Mouse (Mus musculus): ENCODE data around the gene Sox10. TPM values are rescaled to one million over a fixed set of nuclear protein-coding genes. Genes with fewer than 3 reads are reported as not detected.

Sox10 gene
- total and polyA plus RNA-seq, 2 experiments, result not detected

DNA sequence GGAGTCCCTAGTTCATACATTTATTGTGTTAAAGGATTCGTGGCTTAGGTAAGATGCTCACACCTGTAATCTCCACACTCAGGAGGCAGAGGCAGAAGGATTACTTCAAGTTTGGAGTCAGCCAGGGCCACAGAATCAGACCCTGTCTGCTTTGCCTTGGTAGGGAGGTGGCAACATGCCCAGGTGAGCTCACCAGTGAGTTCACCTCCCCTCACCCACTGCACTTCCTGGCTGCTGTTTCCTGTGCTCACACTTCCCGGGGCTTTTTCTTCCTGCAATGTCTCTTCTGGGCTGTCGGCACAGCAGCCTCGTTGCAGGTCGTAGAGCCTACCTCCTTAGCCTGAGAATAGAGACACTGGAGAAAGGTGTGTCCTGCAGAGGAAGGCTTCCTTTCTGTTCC, 49.8 kb downstream of the Sox10 start:
- peaks cover 9% of the 10 kb centered on the region; the same call in 1 of the 2 replicates for H3K36me3 ChIP-seq (ENCODE audit: control insufficient read depth, insufficient read depth, low read length)
- peaks cover 7% of the 10 kb centered on the region for H3K4me1 ChIP-seq (ENCODE audit: control insufficient read depth, insufficient read depth, low read length)
- H3K27ac ChIP-seq (replicated peaks; ENCODE audit: insufficient read depth, low read depth, low read length), result no peak overlapping the region
- no peak overlapping the region for H3K9ac ChIP-seq (ENCODE audit: low read depth, low read length)
- peaks cover 17% of the 10 kb centered on the region for H3K79me2 ChIP-seq (ENCODE audit: control insufficient read depth, insufficient read depth, low read length)
- TF ChIP-seq CTCF (IDR thresholded peaks at IDR 0.05; ENCODE audit: low read depth, low read length) (no peak), POLR2A (IDR thresholded peaks at IDR 0.05; ENCODE audit: extremely low read depth, insufficient read depth, low read length) (no peak)
- no peak for DNase-seq (ENCODE audit: extremely low read depth, low read depth, low spot score)
- no peak overlapping the region for H3K4me3 ChIP-seq (ENCODE audit: insufficient read depth, low read depth, low read length)
- H3K27me3 ChIP-seq (ENCODE audit: control insufficient read depth, insufficient read depth, low read length), result no peaks in the 10 kb centered on the region
- WGBS, result 71% methylated on average over 5 of the region's 5 CpGs

DNA sequence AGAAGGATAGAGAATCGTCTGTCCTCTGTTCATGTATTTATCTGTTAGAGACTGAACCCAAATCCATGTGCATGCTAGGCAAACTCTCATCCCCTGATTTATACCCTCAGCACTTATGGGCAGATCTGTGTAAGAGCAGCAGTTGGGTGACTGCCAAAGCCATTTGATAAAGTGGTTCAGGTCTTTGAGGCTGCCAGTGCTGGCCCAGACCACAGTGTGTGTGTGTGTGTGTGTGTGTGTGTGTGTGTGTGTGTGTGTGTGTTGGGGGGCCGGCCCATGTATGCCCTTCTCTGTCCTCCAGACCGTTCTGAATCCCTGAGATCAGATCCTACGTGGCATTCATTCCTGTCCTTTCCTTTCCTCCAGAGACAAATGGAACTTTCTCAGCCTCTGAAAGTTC, 53.3 kb downstream of the Sox10 start:
- peaks cover 16% of the 10 kb centered on the region for H3K79me2 ChIP-seq (ENCODE audit: control insufficient read depth, insufficient read depth, low read length)
- H3K9ac ChIP-seq (ENCODE audit: low read depth, low read length), result no peak overlapping the region
- H3K27ac ChIP-seq (replicated peaks; ENCODE audit: insufficient read depth, low read depth, low read length), result no peak overlapping the region
- H3K4me1 ChIP-seq (ENCODE audit: control insufficient read depth, insufficient read depth, low read length), result peaks cover 11% of the 10 kb centered on the region
- H3K27me3 ChIP-seq (ENCODE audit: control insufficient read depth, insufficient read depth, low read length), result no peaks in the 10 kb centered on the region
- TF ChIP-seq POLR2A (IDR thresholded peaks at IDR 0.05; ENCODE audit: extremely low read depth, insufficient read depth, low read length) (no peak), CTCF (IDR thresholded peaks at IDR 0.05; ENCODE audit: low read depth, low read length) (no peak)
- WGBS, result 80% methylated on average over 4 of the region's 4 CpGs
- peaks cover 3% of the 10 kb centered on the region; the same call in 1 of the 2 replicates for H3K36me3 ChIP-seq (ENCODE audit: control insufficient read depth, insufficient read depth, low read length)
- no peak for DNase-seq (ENCODE audit: extremely low read depth, low read depth, low spot score)
- H3K4me3 ChIP-seq (ENCODE audit: insufficient read depth, low read depth, low read length), result no peak overlapping the region

DNA sequence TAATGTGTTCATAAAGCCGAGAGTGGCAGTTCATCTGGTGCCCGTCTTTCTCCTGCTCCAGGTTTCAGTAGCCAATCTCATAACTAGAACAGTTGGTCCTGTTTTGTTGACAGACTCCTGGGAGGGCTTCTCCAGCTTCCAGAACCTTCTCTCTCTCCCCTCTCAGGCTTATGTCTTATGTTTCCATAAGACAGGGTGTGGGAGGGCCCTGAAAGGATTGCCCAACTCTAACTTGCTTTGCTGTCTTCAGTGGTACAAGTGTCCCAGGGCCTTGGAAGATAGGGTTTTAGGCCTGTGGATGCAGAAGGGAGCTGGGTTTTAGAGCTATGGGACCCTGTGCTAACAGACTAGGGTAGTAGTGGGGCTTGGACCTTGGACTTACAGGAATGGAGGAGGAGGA, 54.5 kb downstream of the Sox10 start:
- Histone ChIP-seq H3K27ac (replicated peaks; ENCODE audit: insufficient read depth, low read depth, low read length) (no peak overlapping the region), H3K9ac (ENCODE audit: low read depth, low read length) (no peak overlapping the region), H3K79me2 (ENCODE audit: control insufficient read depth, insufficient read depth, low read length) (peaks cover 16% of the 10 kb centered on the region), H3K27me3 (ENCODE audit: control insufficient read depth, insufficient read depth, low read length) (no peaks in the 10 kb centered on the region), H3K4me3 (ENCODE audit: insufficient read depth, low read depth, low read length) (no peak overlapping the region), H3K4me1 (ENCODE audit: control insufficient read depth, insufficient read depth, low read length) (peaks cover 11% of the 10 kb centered on the region), H3K36me3 (ENCODE audit: control insufficient read depth, insufficient read depth, low read length) (peaks cover 2% of the 10 kb centered on the region; the same call in 1 of the 2 replicates)
- no peak for DNase-seq (ENCODE audit: extremely low read depth, low read depth, low spot score)
- no peak for TF ChIP-seq POLR2A (IDR thresholded peaks at IDR 0.05; ENCODE audit: extremely low read depth, insufficient read depth, low read length)
- no peak for TF ChIP-seq CTCF (IDR thresholded peaks at IDR 0.05; ENCODE audit: low read depth, low read length)
- WGBS, result 97% methylated on average over 2 of the region's 2 CpGs

- 26% methylated on average over 9 of the region's 9 CpGs for WGBS
- Histone ChIP-seq H3K27me3 (ENCODE audit: control insufficient read depth, insufficient read depth, low read length) (no peaks in the 10 kb centered on the region), H3K9ac (ENCODE audit: low read depth, low read length) (peak overlapping the region; percentile 98; the same call in 1 of the 2 replicates), H3K4me3 (ENCODE audit: insufficient read depth, low read depth, low read length) (peak overlapping the region; percentile 94), H3K4me1 (ENCODE audit: control insufficient read depth, insufficient read depth, low read length) (peaks cover 11% of the 10 kb centered on the region), H3K27ac (replicated peaks; ENCODE audit: insufficient read depth, low read depth, low read length) (no peak overlapping the region), H3K36me3 (ENCODE audit: control insufficient read depth, insufficient read depth, low read length) (peaks cover 2% of the 10 kb centered on the region; the same call in 1 of the 2 replicates), H3K79me2 (ENCODE audit: control insufficient read depth, insufficient read depth, low read length) (peaks cover 16% of the 10 kb centered on the region)
- DNase-seq (ENCODE audit: extremely low read depth, low read depth, low spot score), result peak; percentile 46
- TF ChIP-seq POLR2A (IDR thresholded peaks at IDR 0.05; ENCODE audit: extremely low read depth, insufficient read depth, low read length), result no peak
- TF ChIP-seq CTCF (IDR thresholded peaks at IDR 0.05; ENCODE audit: low read depth, low read length), result no peak
Observed at GRCm38 (mm10) chr15:79110031-79110430, 55.0 kb downstream of the Sox10 start.

DNA sequence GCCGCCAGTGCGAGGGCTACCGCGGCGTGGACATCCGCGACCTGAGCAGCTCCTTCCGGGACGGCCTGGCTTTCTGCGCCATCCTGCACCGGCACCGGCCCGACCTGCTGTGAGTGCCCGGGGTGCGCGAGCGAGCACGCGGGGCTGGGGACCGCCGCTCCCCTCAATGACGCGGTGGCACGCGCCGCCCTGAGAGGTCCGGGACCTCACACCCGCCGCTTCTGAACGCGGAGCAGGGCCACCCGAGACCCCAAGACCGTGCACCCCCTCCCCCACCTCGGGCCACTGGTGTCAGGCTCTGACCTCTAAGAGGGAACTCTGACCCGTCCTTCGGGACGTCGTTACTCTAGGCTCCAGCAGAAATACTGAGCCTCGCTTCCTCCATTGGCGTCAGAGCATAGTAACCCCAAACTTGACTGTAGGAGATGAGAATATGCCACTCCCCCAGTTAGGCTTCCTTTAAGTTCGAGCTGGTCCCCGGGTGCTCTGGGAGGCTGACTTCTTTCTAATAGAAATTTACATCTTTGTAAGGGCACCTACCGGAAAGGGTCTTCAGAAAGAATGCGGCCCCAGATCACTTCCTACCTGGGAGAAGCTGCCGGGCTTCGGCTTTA, 55.6 kb downstream of the Sox10 start:
- peaks cover 11% of the 10 kb centered on the region for H3K4me1 ChIP-seq (ENCODE audit: control insufficient read depth, insufficient read depth, low read length)
- peak; percentile 54 for DNase-seq (ENCODE audit: extremely low read depth, low read depth, low spot score)
- no peaks in the 10 kb centered on the region for H3K36me3 ChIP-seq (ENCODE audit: control insufficient read depth, insufficient read depth, low read length)
- H3K27ac ChIP-seq (replicated peaks; ENCODE audit: insufficient read depth, low read depth, low read length), result peak overlapping the region; percentile 68
- 1% methylated on average over 46 of the region's 46 CpGs for WGBS
- H3K9ac ChIP-seq (ENCODE audit: low read depth, low read length), result peak overlapping the region; percentile 98
- H3K79me2 ChIP-seq (ENCODE audit: control insufficient read depth, insufficient read depth, low read length), result peaks cover 16% of the 10 kb centered on the region
- peak overlapping the region; percentile 94 for H3K4me3 ChIP-seq (ENCODE audit: insufficient read depth, low read depth, low read length)
- H3K27me3 ChIP-seq (ENCODE audit: control insufficient read depth, insufficient read depth, low read length), result no peaks in the 10 kb centered on the region
- TF ChIP-seq CTCF (IDR thresholded peaks at IDR 0.05; ENCODE audit: low read depth, low read length) (no peak), POLR2A (IDR thresholded peaks at IDR 0.05; ENCODE audit: extremely low read depth, insufficient read depth, low read length) (no peak)

Measured in liver, adult 2 months (tissue).